Mouse (Mus musculus) cerebellum, adult 8-10 months (tissue): Measurements from ENCODE around the gene Trp53i11.
A peak's percentile ranks its signal among the peaks of the same experiment; 100 is the strongest.

Experiments
- DNase-seq: peaks from one replicate; pipeline ENCODE4 v3.0.0; 2022

The Trp53i11 gene

GRCm38 (mm10) chr2:93187323-93187996 is at the start of gene Trp53i11:
Trp53i11 (plus strand) TSS chr2:93187548.
- peak; percentile 83 for DNase-seq

GRCm38 (mm10) chr2:93139476-93139875 is 47.9 kb upstream of the Trp53i11 start:
- DNase-seq = no peak

GRCm38 (mm10) chr2:93141329-93141728 is 46.0 kb upstream of the Trp53i11 start:
- peak; percentile 20 for DNase-seq

- no peak for DNase-seq
Measured at GRCm38 (mm10) chr2:93142616-93143015, 44.7 kb upstream of the Trp53i11 start.

GRCm38 (mm10) chr2:93144126-93144525 is 43.2 kb upstream of the Trp53i11 start:
- no peak for DNase-seq

GRCm38 (mm10) chr2:93150009-93150408 is 37.3 kb upstream of the Trp53i11 start:
- DNase-seq = peak; percentile 26

- DNase-seq = no peak
Measured at GRCm38 (mm10) chr2:93150673-93151450, 36.5 kb upstream of the Trp53i11 start.

GRCm38 (mm10) chr2:93152191-93152601 is 35.2 kb upstream of the Trp53i11 start:
- DNase-seq = peak; percentile 59

GRCm38 (mm10) chr2:93152883-93153491 is 34.4 kb upstream of the Trp53i11 start:
- peak; percentile 90 for DNase-seq

GRCm38 (mm10) chr2:93153833-93154232 is 33.5 kb upstream of the Trp53i11 start:
- DNase-seq = no peak

- DNase-seq = no peak
Measured at GRCm38 (mm10) chr2:93154486-93155032, 32.8 kb upstream of the Trp53i11 start.

GRCm38 (mm10) chr2:93160467-93161035 is 26.8 kb upstream of the Trp53i11 start:
- no peak for DNase-seq

GRCm38 (mm10) chr2:93161914-93162664 is 25.3 kb upstream of the Trp53i11 start:
- DNase-seq = no peak

- no peak for DNase-seq
Measured at GRCm38 (mm10) chr2:93162791-93163190, 24.6 kb upstream of the Trp53i11 start.

- DNase-seq = no peak
Measured at GRCm38 (mm10) chr2:93163317-93163716, 24.0 kb upstream of the Trp53i11 start.

- DNase-seq = no peak
Measured at GRCm38 (mm10) chr2:93163750-93164335, 23.5 kb upstream of the Trp53i11 start.

GRCm38 (mm10) chr2:93166295-93166694 is 21.1 kb upstream of the Trp53i11 start:
- no peak for DNase-seq

- DNase-seq = no peak
Measured at GRCm38 (mm10) chr2:93166734-93167406, 20.5 kb upstream of the Trp53i11 start.

GRCm38 (mm10) chr2:93170156-93170844 is 17.0 kb upstream of the Trp53i11 start:
- no peak for DNase-seq

- no peak for DNase-seq
Measured at GRCm38 (mm10) chr2:93170845-93171200, 16.5 kb upstream of the Trp53i11 start.

- DNase-seq = no peak
Measured at GRCm38 (mm10) chr2:93171929-93172328, 15.4 kb upstream of the Trp53i11 start.
